27 mouse cellular contexts compared by ENCODE assay signal in the genomic region with DNA sequence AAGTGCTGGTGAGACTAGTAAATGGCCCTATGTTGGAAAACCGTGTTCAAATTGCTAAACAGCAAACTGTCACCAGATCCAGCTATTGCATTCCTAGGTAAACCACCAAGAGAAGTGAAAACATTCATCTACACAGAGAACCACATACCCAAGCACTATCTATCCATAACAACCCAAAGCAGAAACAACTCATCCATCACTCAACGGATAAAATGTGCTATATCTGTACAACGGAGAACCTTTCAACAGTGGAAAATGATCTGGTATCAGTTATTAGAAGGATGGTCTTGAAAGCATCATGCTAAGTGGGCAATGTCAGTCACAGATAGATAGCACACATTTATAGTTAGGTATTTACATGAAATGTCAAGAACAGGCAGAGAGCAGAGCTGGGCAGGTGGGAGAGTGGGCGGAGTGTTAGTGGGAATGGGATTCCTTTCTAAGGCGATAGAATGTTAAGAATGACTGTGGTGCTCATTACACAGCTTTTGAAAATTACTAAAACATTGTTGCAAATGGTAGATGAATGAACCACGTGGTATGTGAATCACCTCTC.
DNase-seq lines count a peak whose midpoint lies in the region; ATAC-seq lines count a peak whose summit lies in the region.
"Had no signal": no experiment of that assay in that cellular context is flagged by ENCODE, and none has a peak within 500 bp of the region (broad histone marks: within the 10 kb centered on the region; RNA-seq: fewer than 3 reads in every experiment).

No protein-coding gene starts in this region.

- H3K4me3 ChIP-seq in heart, embryonic 12.5 days = no peak overlapping the region
- H3K4me3 ChIP-seq in heart, embryonic 15.5 days = no peak overlapping the region
- H3K4me3 ChIP-seq: embryonic facial prominence, embryonic 10.5 days; embryonic facial prominence, embryonic 13.5 days; erythroblast, embryonic 14.5 days; forebrain, embryonic 12.5 days; forebrain, embryonic 15.5 days had no signal

- no peak overlapping the region for H3K9ac ChIP-seq in heart, embryonic 12.5 days
- no peak overlapping the region for H3K9ac ChIP-seq in heart, embryonic 15.5 days
- H3K9ac ChIP-seq: embryonic facial prominence, embryonic 13.5 days; forebrain, embryonic 12.5 days; forebrain, embryonic 15.5 days; hindbrain, embryonic 14.5 days had no signal

- DNase-seq in embryo, embryonic 10 days (ENCODE audit: low spot score) = peak; percentile 9
- DNase-seq in embryo, embryonic 9.5 days (ENCODE audit: extremely low spot score) = no peak
- no peak for DNase-seq in heart, postnatal 25 days (ENCODE audit: low spot score)
- no peak for DNase-seq in heart, adult 9 months (ENCODE audit: low spot score in 2 of 2)
- peak; percentile 45 for DNase-seq in Muller cell, postnatal 12 days (ENCODE audit: inconsistent ontology term)
- no peak for DNase-seq in layer of hippocampus, adult 18-20 months (ENCODE audit: low spot score in 2 of 2)
- DNase-seq: adrenal gland, postnatal 10 days; adrenal gland, postnatal 36 days; cerebellum, adult 18-20 months; cerebellum, adult 9-10 months; cerebellum, postnatal 14 days; gastrocnemius, postnatal 25 days; heart, postnatal 14 days; kidney, adult 18-20 months; kidney, adult 9 months had no signal

- H3K4me1 ChIP-seq in heart, embryonic 12.5 days (replicated peaks) = peaks cover 54% of the 10 kb centered on the region
- peaks cover 29% of the 10 kb centered on the region for H3K4me1 ChIP-seq in heart, embryonic 15.5 days (replicated peaks)
- H3K4me1 ChIP-seq: embryonic facial prominence, embryonic 13.5 days; forebrain, embryonic 12.5 days; forebrain, embryonic 15.5 days had no signal

- H3K4me2 ChIP-seq in heart, embryonic 12.5 days = no peak overlapping the region
- no peak overlapping the region for H3K4me2 ChIP-seq in heart, embryonic 15.5 days
- H3K4me2 ChIP-seq: embryonic facial prominence, embryonic 13.5 days; forebrain, embryonic 12.5 days; forebrain, embryonic 15.5 days; hindbrain, embryonic 14.5 days had no signal

- peak overlapping the region; percentile 91 for H3K27ac ChIP-seq in heart, embryonic 12.5 days (ENCODE audit: poor library complexity, severe bottlenecking)
- peak overlapping the region; percentile 79 for H3K27ac ChIP-seq in heart, embryonic 15.5 days
- H3K27ac ChIP-seq: embryonic facial prominence, embryonic 10.5 days; embryonic facial prominence, embryonic 13.5 days; forebrain, embryonic 12.5 days; forebrain, embryonic 15.5 days; hindbrain, embryonic 14.5 days; hindbrain, postnatal 0 days had no signal

- no peaks in the 10 kb centered on the region for H3K9me3 ChIP-seq in heart, embryonic 12.5 days (replicated peaks)
- no peaks in the 10 kb centered on the region for H3K9me3 ChIP-seq in heart, embryonic 15.5 days (replicated peaks)
- H3K9me3 ChIP-seq: embryonic facial prominence, embryonic 10.5 days; embryonic facial prominence, embryonic 13.5 days; forebrain, embryonic 12.5 days; forebrain, embryonic 15.5 days had no signal

- peaks cover 27% of the 10 kb centered on the region for H3K36me3 ChIP-seq in heart, embryonic 12.5 days
- no peaks in the 10 kb centered on the region; the same call in 1 of the 2 replicates for H3K36me3 ChIP-seq in heart, embryonic 15.5 days
- H3K36me3 ChIP-seq: embryonic facial prominence, embryonic 13.5 days; forebrain, embryonic 12.5 days; forebrain, embryonic 15.5 days had no signal

- no peaks in the 10 kb centered on the region for H3K27me3 ChIP-seq in heart, embryonic 12.5 days (replicated peaks)
- no peaks in the 10 kb centered on the region for H3K27me3 ChIP-seq in heart, embryonic 15.5 days
- H3K27me3 ChIP-seq: embryonic facial prominence, embryonic 13.5 days; forebrain, embryonic 12.5 days; forebrain, embryonic 15.5 days; Patski had no signal

- peak; percentile 82 for ATAC-seq in heart, embryonic 12.5 days (ENCODE audit: insufficient number of reproducible peaks, low FRiP score)
- ATAC-seq in heart, embryonic 15.5 days (replicated peaks; ENCODE audit: insufficient number of reproducible peaks, insufficient read depth, low FRiP score, low read depth) = peak; percentile 78
- ATAC-seq: forebrain, embryonic 15.5 days; hindbrain, postnatal 0 days; inflammation-experienced regulatory T-cells, adult 6 months; intestine, embryonic 16.5 days; Patski had no signal

- WGBS in heart, embryonic 12.5 days = 29% methylated on average over 6 of the region's 6 CpGs
- WGBS in heart, embryonic 15.5 days = 38% methylated on average over 6 of the region's 6 CpGs

- intact Hi-C loops in heart, postnatal 25 days (cut with DNase I) = no loop called here

Comparison
In these comparisons a context has a peak if more than half of its experiments do, and no peak if none do; other contexts are left out.
1. DNase-seq: peak in embryo, embryonic 10 days (single experiment) and Muller cell, postnatal 12 days (single experiment); none in embryo, embryonic 9.5 days (single experiment), heart, postnatal 25 days (single experiment), heart, adult 9 months (0 of 2) and layer of hippocampus, adult 18-20 months (0 of 2).